Mouse (Mus musculus): ENCODE measurements around the gene Pld2.

DNA sequence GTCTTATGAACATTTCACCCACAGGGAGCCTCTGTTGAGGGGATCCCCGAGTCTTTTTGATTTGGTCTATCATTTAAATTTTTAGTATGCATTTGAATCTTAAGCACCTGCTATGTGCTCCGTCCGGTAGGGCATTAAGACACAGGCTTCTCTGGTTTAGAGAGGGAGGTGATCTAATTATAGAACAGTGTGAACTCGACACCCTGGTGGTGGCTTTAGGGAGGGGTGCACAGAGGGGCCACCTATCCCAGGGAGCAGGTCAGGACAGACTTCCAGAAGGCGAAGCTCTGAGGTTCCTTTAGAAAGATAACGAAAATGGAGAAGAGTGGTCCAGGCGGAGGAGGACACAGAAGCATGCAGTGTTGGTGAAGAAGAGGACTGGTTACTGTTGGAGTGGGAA lies 4.6 kb downstream of the Pld2 start:
- no peak for TF ChIP-seq CTCF (IDR thresholded peaks at IDR 0.05)
- TF ChIP-seq EP300 (IDR thresholded peaks at IDR 0.05) = no peak
